Mouse (Mus musculus) megakaryocyte, embryonic 14.5 days (primary cell): Measurements from ENCODE around the gene Mlana.

Source experiments
- FLI1 ChIP-seq: IDR thresholded peaks from 2 replicates; pipeline ENCODE4 v1.6.1; 2012; ENCODE audit warnings: low read length, inconsistent platforms, mixed read lengths
- GATA1 ChIP-seq: IDR thresholded peaks from 3 replicates; pipeline ENCODE4 v1.6.1; 2012; ENCODE audit warnings: mixed read lengths, low read length, inconsistent platforms, borderline replicate concordance

- TF ChIP-seq GATA1 = no peak
- TF ChIP-seq FLI1 = no peak
These were observed 17.2 kb upstream of the Mlana start for GRCm38 (mm10) chr19:29680182-29681152.
